In genomic region chr13:63431030-63431856, GRCm38 (mm10) we compare ENCODE assay signal across 8 mouse cellular contexts.
A peak's percentile ranks its signal among the peaks of the same experiment; 100 is the strongest.
DNase-seq lines count a peak whose midpoint lies in the region; ATAC-seq and TF ChIP-seq lines count a peak whose summit lies in the region.

No protein-coding gene starts in this region.

- TF ChIP-seq CTCF in liver, embryonic 14.5 days (IDR thresholded peaks at IDR 0.05; ENCODE audit: low read depth), result no peak
- 0 out of 2 replicates have a peak, but pooled peaks have one; percentile 5 for TF ChIP-seq CTCF in stomach, postnatal 0 days (IDR thresholded peaks at IDR 0.05; ENCODE audit: low read depth)

- ATAC-seq in heart, embryonic 15.5 days (replicated peaks; ENCODE audit: insufficient number of reproducible peaks, insufficient read depth, low FRiP score, low read depth), result peak; percentile 96
- ATAC-seq in liver, embryonic 14.5 days (ENCODE audit: insufficient read depth), result peak; percentile 91
- peak; percentile 95 for ATAC-seq in neural tube, embryonic 11.5 days (ENCODE audit: insufficient read depth, low FRiP score, low TSS enrichment)
- ATAC-seq in stomach, postnatal 0 days (ENCODE audit: low FRiP score, low TSS enrichment), result peak; percentile 95

- peak overlapping the region; percentile 99 for H3K27ac ChIP-seq in forebrain, embryonic 10.5 days
- peak overlapping the region; percentile 98 for H3K27ac ChIP-seq in heart, embryonic 15.5 days
- H3K27ac ChIP-seq in liver, embryonic 14.5 days, result peak overlapping the region; percentile 88
- H3K27ac ChIP-seq in neural tube, embryonic 11.5 days (ENCODE audit: low read depth, low read length), result peak overlapping the region; percentile 89
- H3K27ac ChIP-seq in stomach, postnatal 0 days (replicated peaks), result peak overlapping the region; percentile 97

- H3K36me3 ChIP-seq in forebrain, embryonic 10.5 days (replicated peaks), result no peaks in the 10 kb centered on the region
- no peaks in the 10 kb centered on the region for H3K36me3 ChIP-seq in heart, embryonic 15.5 days
- no peaks in the 10 kb centered on the region for H3K36me3 ChIP-seq in liver, embryonic 14.5 days (replicated peaks; ENCODE audit: control insufficient read depth, insufficient read depth, low read depth)
- no peaks in the 10 kb centered on the region for H3K36me3 ChIP-seq in neural tube, embryonic 11.5 days (ENCODE audit: control insufficient read depth, insufficient read depth, low read length)
- H3K36me3 ChIP-seq in stomach, postnatal 0 days (ENCODE audit: control insufficient read depth, insufficient read depth, low read length), result no peaks in the 10 kb centered on the region

- DNase-seq in CD8-positive naive resting alpha-beta T cell, adult 2 months (ENCODE audit: low read depth in 2 of 2, low spot score in 2 of 2), result peak; percentile 94 to 95
- DNase-seq in c-Kit-positive CD71-negative TER-119-negative erythroid progenitor cells, embryonic 14.5 days (ENCODE audit: low read depth), result peak; percentile 96
- DNase-seq in forebrain, embryonic 10.5 days (ENCODE audit: extremely low spot score, low spot score), result peak; percentile 97
- DNase-seq in kidney, postnatal 25 days, result peak; percentile 98 to 99
- peak; percentile 89 to 98 (median 91) for DNase-seq in liver, embryonic 14.5 days (ENCODE audit: low read depth in 3 of 3, low spot score in 3 of 3)
- DNase-seq in neural tube, embryonic 11.5 days (ENCODE audit: low spot score), result peak; percentile 95
- DNase-seq in stomach, postnatal 0 days (ENCODE audit: low spot score), result peak; percentile 98

- peak overlapping the region; percentile 78 for H3K9ac ChIP-seq in heart, embryonic 15.5 days
- peak overlapping the region; percentile 91 for H3K9ac ChIP-seq in liver, embryonic 14.5 days (replicated peaks)
- peak overlapping the region; percentile 74 for H3K9ac ChIP-seq in neural tube, embryonic 11.5 days (ENCODE audit: low read length)
- peak overlapping the region; percentile 75 for H3K9ac ChIP-seq in stomach, postnatal 0 days (ENCODE audit: low read length)

- H3K27me3 ChIP-seq in forebrain, embryonic 10.5 days (ENCODE audit: poor library complexity, severe bottlenecking), result no peaks in the 10 kb centered on the region
- no peaks in the 10 kb centered on the region for H3K27me3 ChIP-seq in heart, embryonic 15.5 days
- H3K27me3 ChIP-seq in liver, embryonic 14.5 days (ENCODE audit: control insufficient read depth, insufficient read depth, low read length), result no peaks in the 10 kb centered on the region
- H3K27me3 ChIP-seq in neural tube, embryonic 11.5 days (ENCODE audit: control insufficient read depth, insufficient read depth, low read length), result no peaks in the 10 kb centered on the region
- no peaks in the 10 kb centered on the region for H3K27me3 ChIP-seq in stomach, postnatal 0 days (ENCODE audit: control insufficient read depth, insufficient read depth, low read length)

- no peak for TF ChIP-seq EP300 in liver, embryonic 14.5 days (IDR thresholded peaks at IDR 0.05; ENCODE audit: low read depth)
- TF ChIP-seq EP300 in stomach, postnatal 0 days (optimal IDR thresholded peaks at IDR 0.05), result peak; percentile 85

- H3K4me1 ChIP-seq in forebrain, embryonic 10.5 days, result peaks cover 19% of the 10 kb centered on the region
- H3K4me1 ChIP-seq in heart, embryonic 15.5 days (replicated peaks), result 0 out of 2 replicates have a peak, but pooled peaks cover 3% of the 10 kb centered on the region
- peaks cover 2 to 3% of the 10 kb centered on the region in 2 experiments; a peak in 2 of 4 replicates for H3K4me1 ChIP-seq in liver, embryonic 14.5 days (replicated peaks; ENCODE audit: control insufficient read depth in 2 of 2, insufficient read depth in 2 of 2, low read length in 1 of 2)
- 0 out of 2 replicates have a peak, but pooled peaks cover 3% of the 10 kb centered on the region for H3K4me1 ChIP-seq in neural tube, embryonic 11.5 days (ENCODE audit: control insufficient read depth, insufficient read depth, low read length)
- no peaks in the 10 kb centered on the region for H3K4me1 ChIP-seq in stomach, postnatal 0 days (replicated peaks; ENCODE audit: control insufficient read depth, insufficient read depth)

- H3K4me2 ChIP-seq in heart, embryonic 15.5 days, result peak overlapping the region; percentile 66
- peak overlapping the region; percentile 76 for H3K4me2 ChIP-seq in liver, embryonic 14.5 days (ENCODE audit: low read depth)
- peak overlapping the region; percentile 68 for H3K4me2 ChIP-seq in neural tube, embryonic 11.5 days (ENCODE audit: low read depth)
- peak overlapping the region; percentile 65 for H3K4me2 ChIP-seq in stomach, postnatal 0 days (replicated peaks; ENCODE audit: low read depth)

- under 1% methylated on average over 82 of the region's 82 CpGs for WGBS in forebrain, embryonic 10.5 days
- under 1% methylated on average over 72 of the region's 82 CpGs for WGBS in heart, embryonic 15.5 days
- under 1% methylated on average over 78 of the region's 82 CpGs for WGBS in liver, embryonic 14.5 days (ENCODE audit: insufficient replicate concordance)
- WGBS in neural tube, embryonic 11.5 days, result under 1% methylated on average over 71 of the region's 82 CpGs
- WGBS in stomach, postnatal 0 days, result under 1% methylated on average over 75 of the region's 82 CpGs

- H3K4me3 ChIP-seq in forebrain, embryonic 10.5 days, result peak overlapping the region; percentile 75
- peak overlapping the region; percentile 72 for H3K4me3 ChIP-seq in heart, embryonic 15.5 days
- H3K4me3 ChIP-seq in liver, embryonic 14.5 days (ENCODE audit: insufficient read depth in 1 of 2, low read depth in 2 of 2, low read length in 2 of 2), result peak overlapping the region; percentile 80 to 83
- H3K4me3 ChIP-seq in neural tube, embryonic 11.5 days (ENCODE audit: low read depth, low read length), result peak overlapping the region; percentile 54
- H3K4me3 ChIP-seq in stomach, postnatal 0 days (ENCODE audit: low read depth, low read length), result peak overlapping the region; percentile 60

- H3K9me3 ChIP-seq in forebrain, embryonic 10.5 days, result no peaks in the 10 kb centered on the region
- no peaks in the 10 kb centered on the region for H3K9me3 ChIP-seq in heart, embryonic 15.5 days (replicated peaks)
- H3K9me3 ChIP-seq in liver, embryonic 14.5 days (ENCODE audit: control insufficient read depth, low read length), result no peaks in the 10 kb centered on the region
- no peaks in the 10 kb centered on the region for H3K9me3 ChIP-seq in neural tube, embryonic 11.5 days (ENCODE audit: control insufficient read depth, low read length)
- H3K9me3 ChIP-seq in stomach, postnatal 0 days (ENCODE audit: control insufficient read depth, low read length), result no peaks in the 10 kb centered on the region

Comparison
In these comparisons a context has a peak if more than half of its experiments do, and no peak if none do; other contexts are left out.
1. Peak in every context shown above with its lines: DNase-seq, ATAC-seq, H3K4me3 ChIP-seq and H3K27ac ChIP-seq.